Mouse (Mus musculus) MEL (cell line): ENCODE measurements around the gene Lsm2. TPM values are rescaled to one million over a fixed set of nuclear protein-coding genes. Genes with fewer than 3 reads are reported as not detected.

Experiments used
- DNase-seq: peaks from one replicate; pipeline ENCODE4 v3.0.0; 2011; ENCODE audit warnings: low read depth, low spot score
- H3K27ac ChIP-seq: 2 replicates; pipeline ENCODE4 v1.5.1; 2012; ENCODE audit warnings: low read depth, mild to moderate bottlenecking, control low read depth, low read length, moderate library complexity; ENCODE audit not compliant: control insufficient read depth
- H3K27me3 ChIP-seq, 2 experiments: fragments of 150-350 bp in 1 of 2; sonication (generic) in 1 of 2; 2 replicates each; pipeline ENCODE4 v1.6.1; 2012; ENCODE audit warnings: low read length in 2 of 2, mild to moderate bottlenecking in 2 of 2, improper control_type of control experiment in 1 of 2, moderate library complexity in 1 of 2; ENCODE audit not compliant: insufficient read depth in 2 of 2, control insufficient read depth in 1 of 2
- H3K36me3 ChIP-seq, 2 experiments: 2 replicates each; pipeline ENCODE4 v1.6.1; 2012 to 2014; ENCODE audit warnings: low read length in 2 of 2, improper control_type of control experiment in 1 of 2, inconsistent platforms in 1 of 2, mild to moderate bottlenecking in 1 of 2; ENCODE audit not compliant: insufficient read depth in 2 of 2, control insufficient read depth in 1 of 2
- H3K4me1 ChIP-seq, 2 experiments: fragments of 150-350 bp in 1 of 2; sonication (generic) in 1 of 2; 2 replicates each; pipeline ENCODE4 v1.6.1; 2012; ENCODE audit warnings: low read length in 2 of 2, improper control_type of control experiment in 1 of 2, mild to moderate bottlenecking in 1 of 2; ENCODE audit not compliant: insufficient read depth in 2 of 2, control insufficient read depth in 1 of 2
- H3K4me3 ChIP-seq, 2 experiments: fragments of 150-350 bp in 1 of 2; sonication (generic) in 1 of 2; 2 replicates each; pipeline ENCODE4 v1.5.1; 2012; ENCODE audit warnings: low read depth in 2 of 2, low read length in 2 of 2, mild to moderate bottlenecking in 2 of 2, moderate library complexity in 2 of 2, control low read depth in 1 of 2, improper control_type of control experiment in 1 of 2; ENCODE audit not compliant: control insufficient read depth in 1 of 2, insufficient read depth in 1 of 2
- H3K79me2 ChIP-seq: 2 replicates; pipeline ENCODE4 v1.6.1; 2012; ENCODE audit warnings: mild to moderate bottlenecking, low read length, moderate library complexity; ENCODE audit not compliant: control insufficient read depth, poor library complexity, insufficient read depth
- H3K9ac ChIP-seq: 2 replicates; pipeline ENCODE4 v1.6.1; 2012; ENCODE audit warnings: low read depth, mild to moderate bottlenecking, control low read depth, low read length, moderate library complexity; ENCODE audit not compliant: control insufficient read depth, poor library complexity, severe bottlenecking
- H3K9me3 ChIP-seq: fragments of 150-350 bp; sonication (generic); replicated peaks from 2 replicates; pipeline ENCODE4 v1.6.1; 2012; ENCODE audit warnings: mild to moderate bottlenecking, low read length, improper control_type of control experiment, moderate library complexity; ENCODE audit not compliant: insufficient read depth
- CTCF ChIP-seq, 3 experiments: IDR thresholded peaks in 2 of 3; conservative IDR thresholded peaks in 1 of 3; 2 replicates each; pipeline ENCODE4 v1.5.1; 2011 to 2012; ENCODE audit warnings: low read length in 3 of 3, low read depth in 2 of 3, mild to moderate bottlenecking in 2 of 3, improper control_type of control experiment in 1 of 3, inconsistent platforms in 1 of 3, mixed read lengths in 1 of 3, moderate library complexity in 1 of 3; ENCODE audit not compliant: control insufficient read depth in 1 of 3, insufficient read depth in 1 of 3, poor library complexity in 1 of 3, severe bottlenecking in 1 of 3
- EP300 ChIP-seq, 2 experiments: IDR thresholded peaks; 2 replicates each; pipeline ENCODE4 v1.6.1; 2011; ENCODE audit warnings: improper control_type of control experiment in 2 of 2, low read length in 2 of 2, low read depth in 1 of 2, mild to moderate bottlenecking in 1 of 2
- GATA1 ChIP-seq: IDR thresholded peaks from 2 replicates; pipeline ENCODE4 v1.6.1; 2011; ENCODE audit warnings: low read depth, low read length, improper control_type of control experiment
- HCFC1 ChIP-seq: IDR thresholded peaks from 2 replicates; pipeline ENCODE4 v1.6.1; 2012; ENCODE audit warnings: low read depth, mild to moderate bottlenecking, inconsistent platforms, low read length, improper control_type of control experiment, moderate library complexity
- MAZ ChIP-seq: IDR thresholded peaks from 2 replicates; pipeline ENCODE4 v1.6.1; 2012; ENCODE audit warnings: low read depth, mild to moderate bottlenecking, inconsistent platforms, low read length, improper control_type of control experiment
- MEF2A ChIP-seq: IDR thresholded peaks from 2 replicates; pipeline ENCODE4 v1.6.1; 2014; ENCODE audit warnings: low read depth, mild to moderate bottlenecking, inconsistent platforms, low read length, improper control_type of control experiment; ENCODE audit not compliant: poor library complexity, insufficient replicate concordance, severe bottlenecking; ENCODE audit errors: extremely low read depth
- MXI1 ChIP-seq: IDR thresholded peaks from 2 replicates; pipeline ENCODE4 v1.6.1; 2011; ENCODE audit warnings: mild to moderate bottlenecking, low read depth, low read length, improper control_type of control experiment
- MYB ChIP-seq: IDR thresholded peaks from 2 replicates; pipeline ENCODE4 v1.6.1; 2011; ENCODE audit warnings: mild to moderate bottlenecking, low read depth, low read length, improper control_type of control experiment
- MYC ChIP-seq: IDR thresholded peaks from 2 replicates; pipeline ENCODE4 v1.6.1; 2011; ENCODE audit warnings: low read depth, mild to moderate bottlenecking, low read length, improper control_type of control experiment, moderate library complexity
- POLR2A ChIP-seq, 2 experiments: IDR thresholded peaks; 2 replicates each; pipeline ENCODE4 v1.6.1; 2011 to 2012; ENCODE audit warnings: low read length in 2 of 2, mild to moderate bottlenecking in 2 of 2, control low read depth in 1 of 2, improper control_type of control experiment in 1 of 2, low read depth in 1 of 2, moderate library complexity in 1 of 2; ENCODE audit not compliant: control insufficient read depth in 1 of 2, insufficient read depth in 1 of 2, poor library complexity in 1 of 2
- POLR2AphosphoS2 ChIP-seq: IDR thresholded peaks from 2 replicates; pipeline ENCODE4 v1.6.1; 2011; ENCODE audit warnings: low read length, improper control_type of control experiment
- RAD21 ChIP-seq: IDR thresholded peaks from 2 replicates; pipeline ENCODE4 v1.6.1; 2011; ENCODE audit warnings: mild to moderate bottlenecking, low read depth, low read length, improper control_type of control experiment
- RCOR1 ChIP-seq: IDR thresholded peaks from 2 replicates; pipeline ENCODE4 v1.6.1; 2012; ENCODE audit warnings: low read depth, mild to moderate bottlenecking, inconsistent platforms, low read length, improper control_type of control experiment
- SMC3 ChIP-seq: IDR thresholded peaks from 2 replicates; pipeline ENCODE4 v1.6.1; 2011; ENCODE audit warnings: low read depth, low read length, improper control_type of control experiment
- TAL1 ChIP-seq: IDR thresholded peaks from 2 replicates; pipeline ENCODE4 v1.6.1; 2012; ENCODE audit warnings: mild to moderate bottlenecking, inconsistent platforms, low read length, moderate library complexity, mixed read lengths
- TBP ChIP-seq: IDR thresholded peaks from 2 replicates; pipeline ENCODE4 v1.8.0; 2011; ENCODE audit warnings: low read depth, low read length, improper control_type of control experiment
- TCF12 ChIP-seq: IDR thresholded peaks from 2 replicates; pipeline ENCODE4 v1.6.1; 2014; ENCODE audit warnings: low read depth, mild to moderate bottlenecking, inconsistent platforms, low read length, improper control_type of control experiment, moderate library complexity
- ZMIZ1 ChIP-seq: IDR thresholded peaks from 2 replicates; pipeline ENCODE4 v1.6.1; 2012; ENCODE audit warnings: low read depth, mild to moderate bottlenecking, inconsistent platforms, low read length, improper control_type of control experiment, moderate library complexity
- ZNF384 ChIP-seq: IDR thresholded peaks from 2 replicates; pipeline ENCODE4 v1.6.1; 2012; ENCODE audit warnings: low read depth, mild to moderate bottlenecking, inconsistent platforms, low read length, improper control_type of control experiment
- polyA plus RNA-seq, 2 experiments: library from polyadenylated mRNA; stranded (reverse) in 1 of 2; unstranded in 1 of 2; fragments of >175 nt in 1 of 2; fragments of >200 nt in 1 of 2; gene quantifications; 2 replicates each; pipeline versions ENCODE4 v1.2.1 to v1.2.4; 2012; ENCODE audit warnings: low replicate concordance in 2 of 2, low read depth in 1 of 2; ENCODE audit not compliant: insufficient read length in 2 of 2, insufficient read depth in 1 of 2, missing spikeins in 1 of 2
- total RNA-seq: library from RNA; depleted of rRNA; stranded (reverse); fragments of 300-350 nt; gene quantifications from 2 replicates; pipeline ENCODE4 v1.2.3, GENCODE M21; 2012

Gene Lsm2
- total and polyA plus RNA-seq, 3 experiments, result 57.9 to 180 TPM; not detected in 1

- TF ChIP-seq ZNF384 (peak; percentile 91), POLR2AphosphoS2 (no peak), MXI1 (no peak)
Measured at GRCm38 (mm10) chr17:34941344-34942041, 40.2 kb upstream of the Lsm2 start (continued).

GRCm38 (mm10) chr17:34943128-34943815 lies 38.4 kb upstream of the Lsm2 start:
- no peak for DNase-seq
- no peaks in the 10 kb centered on the region for H3K27me3 ChIP-seq
- no peak overlapping the region for H3K27ac ChIP-seq
- no peak overlapping the region for H3K4me3 ChIP-seq
- no peaks in the 10 kb centered on the region for H3K9me3 ChIP-seq
- no peaks in the 10 kb centered on the region for H3K79me2 ChIP-seq
- peaks cover 2 to 10% of the 10 kb centered on the region in 2 experiments for H3K4me1 ChIP-seq
- TF ChIP-seq POLR2A (IDR thresholded peaks at IDR 0.05; ENCODE audit: control insufficient read depth in 1 of 2, insufficient read depth in 1 of 2, low read depth in 1 of 2, low read length in 2 of 2, poor library complexity in 1 of 2) (no peak), MEF2A (no peak), MYB (no peak), TBP (no peak), TAL1 (no peak)
- peaks cover 0 to 13% of the 10 kb centered on the region in 2 experiments; a peak in 2 of 4 replicates for H3K36me3 ChIP-seq
- H3K9ac ChIP-seq, result no peak overlapping the region

DNA sequence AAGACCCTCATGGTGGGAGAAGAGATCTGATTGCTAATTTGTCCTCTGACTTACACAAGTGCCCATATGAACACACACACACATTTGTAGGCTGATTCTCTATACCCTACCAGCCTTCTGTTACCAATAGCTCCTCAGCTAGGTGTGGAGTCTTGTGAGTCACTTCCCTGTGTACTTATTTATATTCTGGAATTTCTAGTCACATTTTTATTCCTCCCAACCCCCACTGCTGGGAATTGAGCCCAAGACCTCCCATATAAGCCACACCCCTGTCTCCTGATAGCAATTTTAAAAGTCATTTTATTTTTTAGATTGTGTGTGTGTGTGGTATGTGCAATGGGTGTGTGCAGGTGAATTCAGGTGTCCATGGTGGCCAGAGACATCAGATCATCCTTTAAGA lies 37.3 kb upstream of the Lsm2 start:
- DNase-seq, result no peak
- H3K27ac ChIP-seq, result no peak overlapping the region
- H3K4me3 ChIP-seq, result no peak overlapping the region
- H3K27me3 ChIP-seq, result no peaks in the 10 kb centered on the region
- TF ChIP-seq EP300 (IDR thresholded peaks at IDR 0.05; ENCODE audit: low read depth in 1 of 2, low read length in 2 of 2) (no peak), TBP (no peak), CTCF (IDR thresholded peaks at IDR 0.05 in 2 of 3, conservative IDR thresholded peaks at IDR 0.05 in 1 of 3; ENCODE audit: control insufficient read depth in 1 of 3, insufficient read depth in 1 of 3, low read depth in 2 of 3, low read length in 3 of 3, poor library complexity in 1 of 3, severe bottlenecking in 1 of 3) (no peak), RAD21 (no peak), RCOR1 (no peak), ZMIZ1 (no peak), MYC (no peak), MEF2A (no peak), TCF12 (no peak), MXI1 (no peak), MAZ (no peak), ZNF384 (no peak), SMC3 (no peak), GATA1 (no peak), HCFC1 (no peak)
- no peaks in the 10 kb centered on the region for H3K9me3 ChIP-seq
- peaks cover 0 to 13% of the 10 kb centered on the region in 2 experiments; a peak in 2 of 4 replicates for H3K36me3 ChIP-seq
- H3K9ac ChIP-seq, result no peak overlapping the region
- no peaks in the 10 kb centered on the region for H3K79me2 ChIP-seq
- H3K4me1 ChIP-seq, result peaks cover 2 to 10% of the 10 kb centered on the region in 2 experiments
